Mouse (Mus musculus) cerebellum, adult 9-11 months (tissue): ENCODE data around the gene Tanc1.

Experiments
- DNase-seq: peaks from one replicate; pipeline ENCODE4 v3.0.0; 2022

The Tanc1 gene

DNA sequence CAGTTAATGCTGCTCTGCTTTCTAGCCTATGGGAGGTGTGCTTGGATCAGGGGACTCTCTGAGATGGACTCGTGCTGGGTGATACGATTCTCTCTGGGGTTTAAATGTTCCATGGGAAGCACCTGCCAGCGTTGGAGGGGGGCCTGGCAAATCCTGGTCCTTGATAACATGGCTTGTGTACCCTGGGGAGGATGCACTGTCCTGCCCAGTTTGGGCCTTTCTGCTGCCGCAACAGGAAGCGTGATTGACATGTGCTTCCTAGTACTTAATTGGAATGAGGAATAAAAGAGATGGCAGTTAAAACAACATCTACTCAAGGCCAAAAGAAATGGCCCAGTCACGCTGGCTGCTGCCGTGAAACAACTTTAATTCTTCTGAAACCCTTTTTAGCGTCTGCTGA, 109.3 kb downstream of the Tanc1 start:
- no peak for DNase-seq

DNA sequence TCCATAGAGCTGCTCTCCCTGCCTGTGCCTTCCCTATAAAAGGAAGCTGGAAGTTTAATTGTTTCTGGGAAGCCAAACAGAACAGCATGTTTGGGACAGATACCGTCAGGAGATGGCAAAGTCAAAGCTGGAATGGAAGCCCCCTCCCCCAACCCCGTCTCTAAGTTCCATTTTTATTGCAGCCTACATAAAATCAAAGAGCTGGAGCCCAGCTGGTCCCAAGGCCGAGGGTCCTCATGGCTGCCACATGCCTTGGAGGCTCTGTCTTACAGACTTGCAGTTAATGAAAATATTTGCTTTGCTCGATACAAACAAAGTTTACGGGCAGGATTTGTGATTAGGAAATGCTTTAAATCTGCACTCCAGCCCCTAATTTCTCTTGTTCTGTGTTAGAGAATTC, 109.9 kb downstream of the Tanc1 start:
- DNase-seq = no peak

DNA sequence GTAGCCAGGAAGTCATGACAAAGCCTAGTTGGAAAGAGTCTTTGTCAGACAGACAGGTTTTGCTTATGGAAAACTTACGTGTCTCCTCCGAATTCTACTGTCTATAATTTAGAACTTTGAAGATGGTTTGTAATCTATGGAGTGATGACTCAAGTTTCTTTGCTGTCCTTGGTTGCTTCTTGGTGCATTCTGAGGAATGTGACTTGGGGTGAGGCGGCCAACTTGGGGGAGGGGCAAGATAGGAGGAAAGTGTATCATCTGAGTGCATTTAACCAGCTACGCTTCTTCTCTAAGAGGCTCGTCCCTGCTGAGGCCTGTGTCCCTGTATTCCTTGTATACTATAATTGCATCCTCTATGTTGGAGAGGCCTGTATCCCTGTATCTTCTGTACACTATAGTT, 111.5 kb downstream of the Tanc1 start:
- DNase-seq = no peak

DNA sequence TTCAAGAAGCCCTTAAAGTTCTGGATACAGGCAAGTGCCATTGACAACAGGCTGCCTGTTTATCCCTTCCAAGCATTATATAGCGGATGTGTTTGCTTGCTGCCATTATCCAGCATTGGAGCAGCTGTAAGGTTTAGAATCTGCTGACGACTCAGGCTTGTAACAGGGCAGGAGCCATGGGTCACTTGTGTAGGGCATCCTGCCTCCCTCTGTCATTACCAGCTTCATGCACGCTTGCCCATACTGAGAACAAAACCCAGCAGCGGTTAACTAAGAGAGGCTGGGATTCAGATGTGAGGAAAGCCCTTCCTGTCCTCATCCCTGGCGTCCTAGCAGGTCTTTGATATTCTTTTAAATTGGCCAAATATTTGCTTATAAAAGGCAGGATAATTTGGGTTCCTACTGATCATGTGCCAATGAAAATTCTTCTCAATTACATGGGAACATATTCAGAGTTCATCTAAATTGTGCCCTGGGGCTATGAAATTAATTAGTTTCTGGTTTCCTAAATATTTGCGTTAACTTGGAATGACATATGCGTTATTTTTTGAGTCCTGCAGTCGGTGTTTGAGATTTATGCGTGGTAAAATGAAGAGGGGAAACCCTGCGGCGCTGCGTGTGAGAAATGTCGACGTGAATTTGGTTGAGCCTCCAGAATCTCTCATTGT, 113.8 kb downstream of the Tanc1 start:
- DNase-seq = no peak

DNA sequence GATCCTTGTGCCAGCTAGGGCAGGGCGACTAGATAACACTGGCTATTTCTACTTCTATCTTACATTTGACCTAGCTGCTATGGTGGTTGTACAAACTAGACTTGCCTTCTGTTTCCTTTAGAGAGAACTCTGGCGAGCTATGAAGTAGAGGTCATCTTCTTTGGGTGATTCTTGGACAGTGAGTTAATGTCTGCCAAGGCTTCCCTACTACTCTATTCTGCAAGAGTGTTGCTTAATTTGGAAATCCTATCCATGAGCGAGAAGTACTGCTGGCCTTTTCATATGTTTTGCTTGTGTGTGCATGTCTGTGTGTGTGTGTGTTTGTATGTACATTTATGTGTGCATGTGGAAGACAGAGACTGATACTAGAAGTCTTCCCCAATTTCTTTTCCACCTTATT, 120.0 kb downstream of the Tanc1 start:
- no peak for DNase-seq

DNA sequence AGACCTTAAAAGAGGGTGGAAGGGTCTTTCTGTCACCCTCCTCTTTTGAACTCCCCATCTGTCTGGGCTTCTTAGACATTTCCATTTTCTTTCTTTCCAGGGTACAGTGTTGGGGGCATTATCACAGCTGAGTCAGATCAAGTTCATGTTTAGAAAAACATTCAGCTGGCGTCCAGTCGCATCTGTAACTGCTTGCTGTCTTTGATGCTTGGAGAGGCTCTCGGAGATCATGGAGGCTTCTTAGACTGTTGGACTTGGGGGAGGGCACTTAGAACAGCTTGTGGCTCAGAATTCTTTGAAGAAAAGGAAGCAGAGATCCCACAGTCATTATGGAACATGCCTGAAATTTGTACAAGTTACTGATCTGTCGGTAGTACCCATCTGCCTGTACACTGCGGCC, 121.6 kb downstream of the Tanc1 start:
- no peak for DNase-seq

DNA sequence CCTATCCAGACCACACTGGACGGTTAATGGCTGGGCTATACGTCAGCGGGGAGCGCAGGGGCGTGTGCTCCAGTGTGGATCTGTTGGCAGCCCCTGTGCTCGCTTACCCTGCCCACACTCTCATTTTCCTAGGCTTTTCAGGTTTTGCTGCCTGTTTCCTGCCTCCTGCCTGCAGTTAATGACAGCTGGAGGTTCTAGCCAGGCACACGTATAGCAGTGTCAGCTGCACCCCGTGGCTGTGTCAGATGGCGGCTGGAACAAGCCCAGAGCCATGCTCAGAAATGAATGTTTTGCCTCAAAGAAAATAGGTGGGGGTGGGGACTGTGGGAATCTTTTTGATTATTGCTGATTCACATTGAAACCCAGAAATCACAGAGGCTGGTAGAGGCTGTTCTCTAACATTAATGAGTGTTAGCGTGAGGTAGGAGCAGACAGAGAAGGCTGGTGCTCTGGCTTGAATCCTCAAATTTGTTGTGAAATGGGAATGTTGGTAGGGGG, 124.6 kb downstream of the Tanc1 start:
- DNase-seq = peak; percentile 92

DNA sequence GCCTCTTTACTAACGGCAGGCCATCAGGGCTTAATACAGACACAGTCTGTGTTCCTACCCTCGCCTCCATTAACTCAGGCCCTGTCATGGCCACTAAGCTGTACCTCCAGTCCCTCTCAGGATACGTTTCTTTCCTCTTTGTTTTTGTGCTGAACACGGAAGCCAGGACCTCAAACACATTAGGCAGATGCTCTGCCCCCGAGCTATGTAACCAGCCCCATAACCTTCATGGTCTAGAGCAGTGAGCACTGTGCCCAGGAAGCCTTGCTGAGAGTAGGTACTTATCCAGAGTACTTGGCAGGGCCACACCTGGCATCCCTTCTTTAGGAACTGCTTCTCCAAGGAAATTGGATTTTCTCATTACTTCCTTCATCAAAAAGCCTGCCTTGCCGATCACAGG, 125.5 kb downstream of the Tanc1 start:
- no peak for DNase-seq

DNA sequence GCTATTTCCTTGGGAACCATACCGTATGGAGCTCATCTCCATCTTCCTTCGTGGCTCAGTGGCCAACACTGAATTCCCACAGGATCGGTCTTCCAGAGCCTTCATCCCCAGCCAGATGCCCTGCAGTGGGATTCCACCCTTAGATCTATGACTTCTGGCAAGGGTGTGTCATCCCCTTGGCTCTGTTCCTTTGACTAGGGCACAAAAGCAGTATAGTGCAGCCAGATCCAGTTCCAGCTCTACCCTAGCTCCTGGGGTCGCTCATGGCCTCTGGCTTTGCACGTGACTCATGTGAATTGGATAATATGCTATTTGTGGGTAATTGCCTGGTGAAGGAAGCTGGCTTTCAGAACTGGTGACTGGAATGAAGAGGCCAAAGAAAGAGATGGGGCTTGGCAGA, 126.5 kb downstream of the Tanc1 start:
- DNase-seq = no peak

DNA sequence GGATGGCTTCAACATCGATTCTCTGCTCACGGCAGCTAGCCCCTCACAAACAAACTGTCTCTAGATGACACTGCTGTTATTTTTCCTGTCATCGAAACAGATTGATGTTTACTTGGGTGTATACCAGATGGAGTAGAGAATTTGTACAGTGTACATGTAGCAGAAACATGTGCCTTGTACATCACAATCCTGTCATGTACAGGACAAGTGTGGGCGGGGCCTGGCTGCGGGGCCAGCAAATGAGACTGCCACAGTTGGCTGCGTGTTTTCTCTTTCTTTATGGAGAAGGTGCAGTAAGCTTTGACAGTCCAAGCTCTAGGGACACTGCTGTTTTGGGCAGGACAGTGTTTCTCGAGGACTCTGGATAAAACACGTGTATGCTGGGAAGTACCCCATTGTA, 127.2 kb downstream of the Tanc1 start:
- no peak for DNase-seq

DNA sequence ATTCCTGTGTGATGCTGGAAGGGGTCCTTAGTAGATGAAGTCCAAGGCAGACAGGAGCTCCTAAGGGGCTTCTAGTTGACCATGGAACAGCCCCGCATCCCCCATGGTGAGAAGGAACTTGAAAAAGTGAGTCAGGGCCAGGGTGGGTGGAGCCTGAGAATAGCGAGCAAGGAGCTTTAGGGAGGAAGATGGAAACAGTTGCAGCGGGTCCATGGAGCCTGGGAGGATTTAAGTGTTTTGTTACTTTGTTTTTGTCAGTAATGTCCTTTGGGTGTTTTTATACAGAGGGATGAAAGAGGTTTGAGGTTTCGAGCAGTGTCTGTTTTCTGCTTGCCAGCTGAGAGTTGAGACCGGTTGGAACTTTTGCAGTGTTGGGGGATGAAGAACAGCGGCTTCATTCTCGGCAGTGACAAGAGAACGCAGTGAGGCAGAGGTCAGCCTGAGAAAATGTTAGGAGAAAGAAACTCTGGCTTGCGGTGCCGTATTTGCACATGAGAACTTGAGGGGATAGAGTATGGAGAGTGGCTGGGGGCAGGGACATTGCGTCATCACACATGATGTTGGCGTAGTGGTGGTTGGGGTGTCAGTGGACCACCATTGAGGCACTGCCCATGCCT, 130.8 kb downstream of the Tanc1 start:
- no peak for DNase-seq

DNA sequence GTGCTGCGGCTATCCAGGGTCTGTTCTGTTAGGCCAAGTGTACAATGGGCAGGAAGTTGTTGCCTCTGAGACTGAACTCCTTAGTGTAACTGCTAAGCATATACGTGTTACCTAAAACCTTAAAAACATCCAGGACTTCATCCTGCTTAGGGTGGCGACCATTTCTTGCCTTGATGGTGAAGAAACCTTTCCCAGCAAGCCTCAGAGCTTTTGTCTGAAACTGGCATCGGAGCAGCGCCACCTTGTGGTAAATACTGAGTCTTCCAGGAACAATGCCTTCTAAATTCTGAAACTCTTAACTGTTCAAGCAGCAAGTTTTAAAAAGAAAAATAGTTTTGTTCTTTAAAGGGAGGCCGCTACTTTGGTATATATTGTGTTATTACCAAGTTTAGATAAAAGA, 133.6 kb downstream of the Tanc1 start:
- peak; percentile 54 for DNase-seq

DNA sequence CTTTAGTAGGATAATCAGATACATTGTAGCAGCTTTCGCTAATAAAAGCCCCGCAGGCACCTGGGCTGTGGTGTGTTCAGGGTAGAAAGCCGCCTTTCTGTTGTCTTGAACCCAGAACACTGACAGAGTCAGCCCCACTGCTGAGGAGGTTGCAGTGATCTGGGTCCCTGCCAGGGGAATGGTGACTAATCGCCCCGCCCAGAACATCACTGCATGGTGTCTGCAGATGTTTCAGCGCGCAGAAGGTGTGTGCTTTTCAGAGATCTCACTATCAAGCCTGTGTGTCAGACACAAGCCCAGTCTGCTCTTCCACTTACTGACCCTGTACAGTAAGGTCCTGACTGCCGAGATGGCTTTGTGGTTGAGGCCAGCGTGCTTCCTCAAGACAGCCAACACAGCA, 134.2 kb downstream of the Tanc1 start:
- no peak for DNase-seq

DNA sequence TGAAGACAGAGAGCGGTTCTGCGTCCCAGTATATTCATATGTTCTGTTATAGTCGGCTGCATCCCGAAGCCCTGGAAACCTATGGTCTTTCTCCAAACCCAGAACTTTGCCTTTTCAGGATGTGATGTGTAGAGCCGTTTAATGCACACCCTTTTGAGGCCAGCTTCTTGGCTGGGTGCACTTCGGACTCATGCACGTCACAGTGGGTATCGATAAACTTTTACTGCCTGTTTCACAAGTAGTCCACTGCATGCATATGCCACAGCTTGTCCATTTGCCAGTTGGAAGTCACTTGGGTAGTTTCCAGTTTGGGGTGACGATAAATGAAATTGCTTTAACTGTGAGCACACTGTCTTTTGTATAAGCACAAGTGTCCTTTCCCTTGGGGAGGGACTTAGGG, 135.9 kb downstream of the Tanc1 start:
- DNase-seq = no peak

DNA sequence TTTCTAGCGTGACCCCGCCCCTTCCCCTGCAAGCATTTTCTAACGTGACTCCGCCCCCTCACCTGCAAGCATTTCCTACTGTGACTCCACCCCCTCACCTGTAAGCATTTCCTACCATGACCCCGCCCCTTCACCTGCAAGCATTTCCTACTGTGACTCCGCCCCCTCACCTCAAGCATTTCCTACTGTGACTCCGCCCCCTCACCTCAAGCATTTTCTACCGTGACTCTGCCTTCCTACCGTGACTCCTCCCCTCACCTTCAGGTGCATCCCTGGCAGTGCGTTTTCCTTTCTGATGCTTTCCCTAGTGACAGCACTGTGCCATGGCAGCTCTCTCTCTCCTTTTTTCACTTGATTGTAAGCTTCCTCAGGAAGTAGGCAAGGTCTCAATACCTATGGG, 137.5 kb downstream of the Tanc1 start:
- DNase-seq = no peak

DNA sequence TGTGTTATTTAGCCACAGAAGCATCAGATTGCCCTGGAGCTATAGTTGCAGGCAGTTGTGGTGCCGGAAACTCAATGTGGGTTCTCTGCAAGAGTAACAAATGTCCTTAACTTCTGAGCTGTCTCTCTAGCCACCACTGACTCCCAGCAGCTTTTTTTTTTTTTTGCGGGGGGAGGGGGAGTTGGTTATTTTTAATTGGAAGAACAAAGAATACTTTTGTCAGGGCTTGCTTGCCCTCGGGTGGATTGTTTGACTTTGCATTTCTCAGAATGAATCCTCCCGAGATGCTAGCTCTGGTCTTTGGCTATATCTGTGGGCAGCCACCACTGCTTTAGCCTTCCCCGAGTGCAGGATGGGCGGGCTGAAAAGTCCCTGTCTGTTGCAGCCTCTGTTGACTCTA, 139.3 kb downstream of the Tanc1 start:
- DNase-seq = no peak

DNA sequence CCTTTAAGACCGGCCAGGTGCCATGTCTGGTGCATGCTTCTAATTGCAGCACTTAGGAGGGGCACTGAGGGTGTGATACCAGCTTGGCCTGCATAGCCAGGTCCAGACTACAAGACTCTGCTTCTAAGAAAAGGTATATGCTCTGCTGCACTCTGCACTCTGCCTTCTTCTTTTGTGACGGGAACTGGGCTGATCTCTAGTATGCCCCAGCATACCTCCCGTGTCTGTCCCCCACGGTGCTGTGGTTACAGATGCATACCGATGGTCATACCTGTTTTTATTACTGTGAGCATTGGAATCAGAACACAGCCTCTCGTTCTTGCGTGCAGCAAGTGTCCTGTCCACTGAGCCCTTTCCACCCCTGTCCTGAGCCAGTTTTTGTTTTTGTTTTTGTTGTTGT, 140.3 kb downstream of the Tanc1 start:
- DNase-seq = no peak

DNA sequence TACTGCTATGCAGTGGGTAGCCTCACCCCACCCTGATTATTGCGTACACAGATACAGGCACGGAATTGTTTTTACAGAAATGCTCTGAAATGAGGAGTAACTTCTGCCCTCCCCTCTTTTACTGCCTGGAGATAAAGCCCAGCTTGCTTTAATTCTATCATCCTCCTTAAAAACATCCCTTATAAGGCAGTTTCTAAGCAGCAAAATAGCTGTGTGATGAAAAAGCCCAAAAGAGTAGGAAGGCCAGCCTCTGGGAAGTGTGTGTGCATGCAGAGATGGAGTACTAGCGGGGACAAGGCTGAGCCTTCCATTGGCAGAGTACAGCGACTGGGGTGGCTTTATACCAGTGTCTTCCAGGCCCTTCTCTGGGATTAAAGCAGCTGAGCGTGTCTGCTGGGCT, 140.9 kb downstream of the Tanc1 start:
- no peak for DNase-seq

DNA sequence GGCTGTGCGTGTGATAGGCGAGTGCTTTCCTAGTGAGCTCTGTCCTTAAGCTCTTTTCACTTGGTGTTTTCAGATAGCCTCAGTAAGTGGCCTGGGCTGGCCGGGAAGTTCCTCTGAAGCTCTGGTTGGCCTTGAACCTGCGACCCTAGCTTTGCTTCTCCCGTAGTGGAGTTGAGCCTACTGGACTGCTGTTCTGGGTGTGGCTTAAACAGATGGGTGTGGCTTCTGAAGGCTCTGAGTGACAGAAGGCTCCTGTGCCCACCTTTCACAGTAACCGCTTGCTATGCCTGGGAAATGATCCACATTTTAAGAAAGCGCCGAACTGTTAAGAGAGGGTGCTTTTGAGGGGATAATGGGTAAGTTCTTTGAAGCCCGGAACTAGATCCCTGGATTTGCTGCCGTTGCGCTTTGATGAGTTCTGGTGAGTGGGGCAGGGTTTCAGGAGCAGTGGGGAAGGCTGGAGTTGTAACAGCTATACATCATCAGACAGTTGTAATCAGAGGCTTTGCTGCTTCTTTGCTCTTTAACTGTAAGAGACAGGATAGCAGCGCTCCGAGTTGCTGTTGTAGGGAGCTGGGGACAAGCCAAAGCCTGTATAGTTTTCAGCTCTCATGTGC, 144.4 kb downstream of the Tanc1 start:
- no peak for DNase-seq

DNA sequence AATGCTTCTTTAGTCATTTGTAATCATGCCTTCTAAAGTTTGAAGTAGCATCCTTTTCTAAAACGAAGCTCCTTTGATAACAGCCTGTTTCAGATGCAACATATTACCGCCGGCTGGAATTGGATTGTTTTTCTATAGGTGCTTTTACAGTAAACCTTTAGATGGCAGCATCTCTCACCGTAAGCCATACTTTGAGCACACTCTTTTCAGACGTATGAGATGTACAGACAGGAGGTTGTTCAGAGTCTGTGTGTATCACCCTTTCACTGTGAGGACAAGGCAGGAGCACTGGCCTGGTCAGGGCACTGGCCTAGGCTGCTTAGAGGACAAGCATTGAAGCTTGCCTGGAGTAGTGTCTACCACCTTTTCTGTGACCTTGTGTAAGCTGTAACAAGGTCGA, 145.2 kb downstream of the Tanc1 start:
- DNase-seq = no peak

DNA sequence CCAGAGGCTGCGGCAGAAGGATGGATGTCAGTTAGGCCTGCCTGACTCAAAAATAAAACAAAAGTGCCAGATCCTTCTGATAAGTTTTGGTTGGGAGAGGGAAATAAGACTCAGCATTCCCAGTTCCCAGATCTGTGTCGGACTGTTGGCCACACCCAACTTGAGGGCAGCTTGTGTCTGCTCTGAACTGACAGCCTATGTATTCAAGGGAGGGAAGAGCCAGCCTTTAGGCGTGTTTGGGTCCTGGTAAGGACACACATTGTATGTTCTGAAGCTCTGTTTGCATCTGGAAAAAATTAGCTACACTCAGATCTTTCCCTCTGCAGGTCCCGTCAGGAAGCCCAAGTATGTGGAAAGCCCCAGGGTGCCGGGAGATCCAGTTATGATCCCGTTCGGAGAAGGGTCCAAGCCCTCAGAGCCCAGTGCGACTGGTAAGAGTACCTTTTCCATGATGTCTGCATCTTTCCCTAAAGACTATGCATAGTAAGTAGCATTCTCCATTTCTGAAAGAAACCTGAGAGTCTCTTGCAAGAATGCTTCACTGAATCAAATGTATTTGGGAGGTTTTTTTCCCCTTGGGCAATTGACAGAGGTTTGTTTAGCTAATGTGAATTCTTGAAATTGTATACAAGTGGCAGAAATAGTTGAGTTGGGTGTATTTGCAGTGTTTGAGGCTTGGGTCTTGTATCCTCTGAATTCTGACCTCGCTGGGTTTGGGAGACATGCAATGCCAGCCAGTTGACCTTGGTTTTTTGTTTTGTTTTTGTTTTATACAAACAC, 146.5 kb downstream of the Tanc1 start:
- DNase-seq = no peak

DNA sequence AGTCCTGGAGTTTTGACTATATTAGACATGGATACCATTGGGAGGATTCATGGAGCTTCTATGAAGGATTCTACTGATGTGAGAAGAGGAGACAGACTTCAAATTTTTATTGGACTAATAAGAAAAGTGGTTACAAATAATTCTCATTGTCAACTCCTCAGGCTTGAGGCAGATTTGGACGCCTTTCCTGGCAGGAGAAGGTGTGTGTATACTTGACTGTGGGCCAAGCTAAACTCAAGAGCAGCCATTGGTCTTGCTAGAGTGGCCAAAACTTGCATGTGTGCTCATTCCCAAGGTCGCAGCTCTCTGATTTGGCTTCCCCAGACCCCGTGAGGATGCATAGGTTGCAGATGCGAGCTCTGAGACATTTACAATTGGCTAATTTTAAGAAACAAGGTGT, 148.9 kb downstream of the Tanc1 start:
- DNase-seq = no peak

DNA sequence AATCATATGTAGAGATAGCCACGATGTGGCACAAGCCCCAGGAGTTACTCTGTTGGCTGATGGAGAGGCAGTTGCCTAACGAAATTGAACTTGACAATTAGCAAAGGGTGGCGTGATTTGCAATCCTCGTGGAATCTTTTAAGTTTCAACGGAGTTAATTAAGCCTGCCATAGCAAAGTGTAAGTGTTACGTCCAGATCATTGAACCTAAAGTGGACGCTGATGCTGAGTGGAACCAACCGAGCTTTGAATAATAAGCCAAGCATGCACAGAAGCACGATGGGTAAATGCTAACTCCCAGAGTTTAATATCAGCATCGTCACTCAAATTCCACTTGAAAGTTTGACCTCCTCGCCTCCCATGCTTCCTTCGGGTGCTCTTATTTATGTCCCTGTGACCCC, 149.3 kb downstream of the Tanc1 start:
- no peak for DNase-seq

DNA sequence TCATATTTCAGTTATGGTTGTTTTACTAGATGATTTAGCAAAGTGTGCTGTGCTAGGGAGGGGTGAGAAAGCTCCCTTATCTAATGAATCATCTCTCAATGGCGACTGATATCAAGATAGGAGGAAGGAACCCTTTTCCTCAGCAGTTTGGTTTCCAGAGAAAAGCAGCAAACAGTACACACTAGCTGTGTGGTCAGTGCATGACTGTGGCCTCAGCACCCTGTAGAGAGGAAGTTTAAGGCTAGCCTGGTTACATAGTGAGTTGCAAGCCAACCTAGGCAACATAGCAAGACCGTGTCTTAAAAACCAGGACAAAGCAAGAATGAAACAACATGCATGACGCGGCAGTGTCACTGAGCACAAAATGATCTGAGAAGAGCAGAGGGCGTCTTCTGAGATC, 150.4 kb downstream of the Tanc1 start:
- no peak for DNase-seq
